Mouse (Mus musculus) right cerebral cortex, adult 18-20 months (tissue): ENCODE measurements at regions not wholly inside any gene's neighbourhood (a gene's known extent, or its start where the extent isn't known, plus 50 kb on each side); places are given as distances from the start of the nearest gene placed in this dataset.

Experiments
- DNase-seq: peaks from one replicate; pipeline ENCODE4 v3.0.0; 2022; ENCODE audit warnings: mixed read lengths

DNA sequence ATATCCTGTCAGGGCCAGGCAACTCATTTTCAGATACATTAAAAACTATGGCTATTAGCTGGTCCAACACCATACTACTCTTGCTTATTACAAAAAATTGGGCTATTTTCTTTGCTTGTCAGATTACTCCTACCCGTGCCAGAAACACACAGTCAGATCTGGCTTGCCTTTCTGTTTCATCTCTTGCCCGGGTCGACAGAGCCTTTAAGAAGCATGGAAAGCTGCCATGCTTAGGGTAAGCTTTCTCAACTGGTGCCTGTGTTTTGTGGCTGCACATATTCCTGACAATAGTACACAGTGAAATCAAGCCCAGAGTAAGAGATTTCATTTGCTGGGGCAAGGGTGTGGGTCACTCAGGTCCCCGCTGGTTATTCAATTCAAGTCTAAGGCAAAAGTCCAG, 162.5 kb upstream of the Cttnbp2 start:
- DNase-seq: no peak

DNA sequence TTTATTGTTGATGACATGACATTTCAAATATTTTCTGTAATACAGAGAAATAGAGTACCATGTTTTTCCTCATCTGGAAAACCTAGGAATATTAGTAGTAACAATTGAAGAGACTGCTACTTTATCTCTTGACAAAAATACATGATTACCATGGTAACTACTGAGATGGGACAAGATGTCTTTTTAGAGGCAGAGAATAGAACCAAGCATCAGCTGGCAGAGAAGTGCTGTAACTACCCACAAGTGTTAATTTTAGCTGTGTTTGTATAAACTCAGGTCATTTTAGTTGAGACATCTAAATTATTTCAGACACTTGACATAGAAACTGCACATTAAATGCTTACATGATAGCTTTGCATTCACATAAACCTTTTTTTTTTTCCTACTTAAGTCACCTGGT, 166.1 kb upstream of the Cttnbp2 start:
- DNase-seq: peak; percentile 11

DNA sequence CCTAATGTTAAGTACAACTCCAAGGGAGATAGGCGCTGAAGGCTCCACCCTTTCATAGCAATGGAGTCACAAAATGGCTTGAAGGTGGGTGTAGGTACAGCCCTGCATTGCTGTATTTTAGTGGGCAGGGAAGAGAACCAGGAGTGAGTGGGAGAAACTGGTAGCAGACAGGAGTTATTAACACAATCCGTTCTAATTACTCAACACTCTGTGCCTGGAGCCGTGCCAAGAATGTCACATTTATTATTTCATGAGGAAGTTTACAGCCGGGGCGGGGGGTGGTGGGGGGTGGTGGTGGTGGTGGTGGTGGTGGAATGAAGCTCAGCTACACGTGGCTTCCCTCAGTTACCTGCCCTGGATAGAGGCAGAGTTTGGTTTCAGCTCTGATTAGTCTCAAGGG, 166.3 kb upstream of the Lsm8 start:
- DNase-seq: peak; percentile 43

DNA sequence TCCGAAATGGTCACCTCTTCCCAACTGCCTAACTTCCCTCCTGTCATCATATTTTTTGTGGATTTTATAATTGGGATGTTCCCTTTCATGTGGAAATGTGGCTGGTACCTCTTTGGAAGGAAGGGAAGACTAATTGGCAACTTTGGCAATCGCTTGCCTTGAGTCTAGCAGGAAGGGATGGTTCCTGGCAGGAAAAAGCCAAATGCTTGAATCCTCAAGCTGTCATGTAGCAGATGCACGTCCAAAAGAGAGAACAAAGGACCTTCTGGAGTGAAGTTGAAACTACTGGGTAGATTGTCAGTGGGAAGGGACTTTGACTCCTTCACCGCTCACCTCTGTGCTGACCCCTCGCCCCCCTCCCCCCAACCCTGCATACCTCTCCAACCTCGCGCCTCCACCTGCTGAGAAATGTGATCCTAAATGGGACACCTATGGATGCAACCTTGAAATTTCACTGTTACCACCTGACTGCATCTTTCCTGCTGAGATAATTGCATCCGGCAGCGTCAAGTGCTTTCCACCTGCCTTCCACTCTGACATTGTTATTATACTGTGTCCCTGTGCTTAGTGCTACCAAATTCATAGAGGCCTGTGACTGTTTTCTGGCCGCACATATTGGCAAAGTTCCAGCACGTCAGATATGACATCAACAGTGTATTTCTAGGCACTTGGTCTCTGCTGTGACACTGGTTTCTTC, 159.6 kb upstream of the Lsm8 start:
- DNase-seq: no peak

DNA sequence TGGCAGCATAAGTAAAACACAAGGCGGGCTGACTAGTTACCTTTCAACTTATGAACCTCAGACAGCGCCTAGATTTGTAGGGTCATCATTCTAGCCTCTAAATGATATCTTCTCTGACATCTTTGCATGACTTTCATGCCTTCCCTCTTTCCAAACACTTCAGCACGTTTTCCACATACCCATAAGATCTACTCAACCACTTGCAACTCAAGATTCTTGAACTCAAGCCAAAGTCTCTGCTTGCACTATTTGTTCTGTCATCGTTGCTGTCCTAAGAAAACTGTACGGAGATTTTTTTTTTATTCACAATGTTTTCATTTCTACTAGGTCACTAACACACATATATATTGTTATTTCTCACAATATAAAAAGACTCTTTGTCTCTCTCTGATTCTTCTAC, 150.8 kb upstream of the Lsm8 start:
- DNase-seq: no peak

DNA sequence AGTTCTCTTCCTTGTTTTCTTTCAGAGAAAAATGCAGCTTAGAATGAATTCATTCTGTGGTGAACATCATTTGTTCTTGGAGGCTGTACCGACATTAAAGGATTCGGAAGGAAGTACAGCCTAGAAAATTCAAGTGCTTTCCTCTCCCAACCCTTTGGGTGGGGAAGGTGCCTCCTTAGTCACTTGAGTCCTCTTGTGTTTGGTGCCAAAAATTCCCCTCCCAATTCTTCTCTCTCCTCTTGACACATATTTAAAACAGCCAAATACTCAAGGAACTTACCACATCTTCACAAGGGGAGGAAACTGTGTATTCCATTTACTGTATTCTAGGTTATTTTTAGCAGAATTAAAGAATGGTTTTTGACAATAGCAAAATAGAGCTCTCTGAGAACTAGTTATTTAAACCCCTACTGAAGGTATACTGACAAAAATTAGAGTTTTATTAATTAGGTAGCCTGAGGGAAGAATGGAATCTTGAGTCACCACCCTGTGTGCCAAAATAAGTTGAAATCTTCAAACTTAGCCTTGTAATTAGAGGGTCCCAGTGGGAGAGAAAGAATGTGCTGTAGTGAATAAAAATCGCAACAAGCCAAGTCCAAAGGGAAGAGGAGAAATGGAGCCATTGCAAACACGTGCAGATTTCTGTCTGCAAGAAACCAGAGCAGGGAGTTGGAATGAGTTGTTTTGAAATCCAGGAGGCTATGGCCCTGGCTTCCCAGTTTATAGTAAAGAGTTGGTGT, 149.2 kb upstream of the Lsm8 start:
- no peak for DNase-seq

DNA sequence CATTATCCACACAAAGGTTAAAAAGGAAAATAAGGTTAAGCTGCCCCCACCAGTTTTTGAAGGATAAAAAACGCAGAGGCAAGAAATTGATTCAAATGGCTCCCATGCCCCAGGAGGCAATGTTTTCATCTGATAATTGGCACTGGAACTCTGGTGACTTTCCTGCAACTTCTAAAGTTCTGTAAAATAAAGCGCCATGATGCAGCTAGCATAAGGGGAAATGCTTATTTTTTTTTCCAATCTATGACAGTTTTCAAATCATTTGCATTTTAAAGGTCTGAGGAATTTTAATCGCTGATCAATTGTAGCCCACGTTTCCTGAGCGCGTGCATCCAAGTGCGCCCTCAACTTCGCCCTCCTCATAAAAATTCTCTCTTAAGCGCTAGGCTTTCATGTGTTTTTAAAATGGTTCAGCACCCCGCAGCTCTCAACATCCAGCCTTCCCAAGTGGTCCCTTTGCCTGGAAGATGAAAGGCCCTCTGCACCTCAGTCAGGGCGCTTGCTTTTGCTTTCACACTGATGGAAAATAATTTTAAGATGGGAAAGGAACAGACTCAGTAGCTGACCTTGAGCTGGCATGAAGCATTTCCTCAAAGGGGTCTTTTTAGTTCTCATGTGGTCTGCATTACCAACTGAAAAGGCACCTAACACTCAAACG, 148.5 kb upstream of the Lsm8 start:
- no peak for DNase-seq

DNA sequence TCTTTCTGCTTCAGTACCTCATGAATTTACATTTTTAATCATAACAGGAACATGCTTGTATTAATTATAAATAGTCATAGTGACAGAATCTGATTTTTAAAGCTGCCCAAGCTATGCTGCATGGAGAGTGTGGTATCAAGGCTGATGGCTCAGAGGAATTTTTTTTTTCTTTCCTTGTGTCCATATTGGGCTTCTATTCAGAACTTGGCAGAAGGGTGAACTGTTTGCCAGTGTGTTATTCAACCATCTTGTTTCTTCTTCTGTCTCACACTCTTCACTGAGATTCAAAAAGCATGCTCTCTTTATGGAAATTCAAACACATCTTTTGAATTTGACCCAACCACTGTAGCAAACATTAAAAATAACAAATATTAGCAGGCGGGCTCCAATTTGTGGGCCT, 137.6 kb upstream of the Lsm8 start:
- DNase-seq: no peak

DNA sequence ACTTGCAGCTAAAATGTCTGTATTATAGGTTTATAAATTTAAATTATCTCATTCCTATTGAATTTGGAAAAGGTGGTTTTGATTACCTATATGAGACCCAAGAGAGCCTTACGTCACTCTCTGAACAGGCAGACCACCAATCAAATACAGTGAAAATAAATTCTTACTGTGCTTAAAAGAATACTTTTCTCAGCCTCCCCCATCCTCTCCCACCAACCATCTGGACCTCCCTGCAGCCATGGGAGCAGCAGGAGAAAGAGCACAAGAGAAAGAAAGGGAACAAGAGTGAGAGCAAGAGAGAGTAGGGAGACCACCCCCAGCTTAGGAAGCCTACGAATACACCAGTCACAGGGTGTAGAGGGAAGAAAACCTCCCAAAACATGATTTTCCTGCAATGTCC, 99.5 kb upstream of the Lsm8 start:
- peak; percentile 64 for DNase-seq

DNA sequence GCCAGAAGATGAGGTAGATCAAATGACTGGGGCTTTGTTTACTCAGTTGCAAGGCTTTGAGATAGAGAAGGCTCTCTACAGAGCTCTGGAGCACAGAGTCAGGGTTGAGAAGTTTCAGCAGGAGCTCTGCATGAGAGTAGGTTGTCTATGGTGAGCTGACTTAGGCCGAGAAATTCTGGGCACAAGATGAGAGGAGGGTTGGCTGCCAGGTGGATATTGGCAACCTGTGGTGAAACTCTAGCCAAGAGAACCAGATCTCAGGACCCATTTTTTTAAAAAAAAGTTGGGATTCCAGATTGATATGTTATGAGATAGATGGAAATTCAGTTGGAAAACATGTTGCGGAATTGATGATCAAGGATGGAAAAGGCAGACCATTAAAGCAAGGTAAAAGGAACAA, 83.8 kb upstream of the Lsm8 start:
- no peak for DNase-seq

DNA sequence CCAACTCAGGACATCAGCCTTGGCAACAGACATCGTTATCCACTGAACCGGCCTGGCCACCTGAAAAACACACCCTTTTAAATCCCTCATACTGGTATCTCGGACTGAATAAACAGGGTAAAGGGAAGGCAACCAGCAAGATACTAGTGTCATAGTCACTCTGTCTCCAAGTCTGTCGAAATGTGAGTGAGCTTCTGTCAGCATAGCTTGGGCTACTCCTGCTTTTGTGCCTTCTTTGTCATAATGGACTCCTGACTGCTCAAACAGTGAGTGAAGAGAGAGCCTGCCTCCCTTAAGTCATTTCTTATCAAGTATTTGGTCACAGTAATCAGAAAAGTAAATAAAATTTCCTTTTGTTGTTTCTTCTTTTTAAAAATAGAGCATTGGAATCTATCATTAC, 53.0 kb upstream of the Lsm8 start:
- no peak for DNase-seq

DNA sequence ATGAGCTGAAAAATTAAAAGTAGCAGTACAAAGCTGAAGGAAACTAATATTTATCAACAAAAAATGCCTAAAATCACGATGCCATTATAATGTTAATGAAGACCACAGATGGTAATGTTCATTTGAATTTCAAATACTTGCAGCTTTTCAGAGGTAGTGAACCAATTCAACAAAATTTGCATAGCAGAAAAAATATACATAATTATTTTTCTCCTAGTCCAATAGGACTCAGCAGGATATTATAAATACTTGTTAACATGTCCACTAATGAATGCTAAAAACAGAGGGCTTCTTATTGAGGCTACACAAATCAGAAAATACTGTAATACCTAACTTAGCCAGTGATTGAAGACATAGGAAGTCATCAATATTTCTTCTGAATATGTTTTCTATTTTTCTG, 52.5 kb upstream of the Lsm8 start:
- DNase-seq: no peak

DNA sequence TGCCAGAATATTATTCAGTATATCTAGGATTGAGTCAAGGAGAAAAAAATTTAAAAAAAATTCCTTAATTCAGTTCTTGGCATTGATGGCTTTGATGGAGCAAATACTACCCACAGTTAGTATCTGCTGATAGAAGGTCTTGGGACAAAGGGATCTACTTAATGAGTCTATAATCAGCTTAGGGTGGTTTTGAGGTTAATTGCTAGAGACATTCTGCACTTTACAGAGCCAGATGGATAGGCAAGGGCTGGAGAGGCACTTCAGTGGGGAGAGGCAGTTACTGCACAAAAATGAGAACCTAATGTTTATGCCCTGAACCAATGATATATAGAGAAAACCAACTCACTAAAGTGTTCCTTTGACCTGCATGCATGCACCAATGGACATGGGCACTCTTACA, 51.8 kb upstream of the Lsm8 start:
- no peak for DNase-seq
